Mouse (Mus musculus) activated CD4-positive, CD25-positive, alpha-beta regulatory T cell (primary cell): ENCODE measurements around the gene 4931414P19Rik. TPM values are rescaled to one million over a fixed set of nuclear protein-coding genes. Genes with fewer than 3 reads are reported as not detected.

Experiments used
- polyA plus RNA-seq, 2 experiments: library from polyadenylated mRNA; unstranded; fragments of 100-300 nt; shearing (Covaris generic); gene quantifications; one replicate each; pipeline ENCODE4 v1.2.1; 2017

The 4931414P19Rik gene
- polyA plus RNA-seq, result 1 to 10 TPM; 1.3 to 3.3 TPM

GRCm38 (mm10) chr14:54605752-54606321 lies at the start of gene 4931414P19Rik:
TSS of gene 4931414P19Rik (minus strand) at chr14:54605993.

GRCm38 (mm10) chr14:54641305-54641969 lies 35.6 kb upstream of the 4931414P19Rik start, which contains the start of gene Cdh24:
TSS of gene Cdh24 (minus strand) at chr14:54641364.

GRCm38 (mm10) chr14:54640946-54641304 lies 35.1 kb upstream of the 4931414P19Rik start, which contains the start of gene Gm17606:
TSS of gene Gm17606 (plus strand) at chr14:54640952.

GRCm38 (mm10) chr14:54621133-54621532 lies 15.3 kb upstream of the 4931414P19Rik start, which contains the start of gene Psmb11:
TSS of gene Psmb11 (plus strand) at chr14:54621433.

GRCm38 (mm10) chr14:54617897-54618365 lies 12.1 kb upstream of the 4931414P19Rik start, which contains the start of gene Psmb5:
TSS of gene Psmb5 (minus strand) at chr14:54618022.

GRCm38 (mm10) chr14:54577089-54577982 lies 28.5 kb downstream of the 4931414P19Rik start, which contains the start of gene Ajuba:
TSS of gene Ajuba (minus strand) at chr14:54577558.

GRCm38 (mm10) chr14:54553975-54554769 lies 51.6 kb downstream of the 4931414P19Rik start, which contains the start of gene Haus4:
TSS of gene Haus4 (minus strand) at chr14:54554616.

Other genes starting within 250 kb of the 4931414P19Rik start
- gene Oxa1l, start 245.2 kb downstream of the 4931414P19Rik start, polyA plus RNA-seq, result 10 to 100 TPM; 60.7 to 63.0 TPM
- gene Slc7a7, start 188.2 kb downstream of the 4931414P19Rik start, polyA plus RNA-seq, result 1 to 10 TPM in 1 of 2 experiments, under 1 TPM in 1; 0.58 to 1.7 TPM
- gene Mrpl52, start 179.1 kb downstream of the 4931414P19Rik start, polyA plus RNA-seq, result 100 to 1,000 TPM; 198 to 272 TPM
- 10 to 100 TPM in 1 of 2 experiments, 1 to 10 TPM in 1; 4.6 to 23.8 TPM for gene Mmp14, start 174.4 kb downstream of the 4931414P19Rik start, polyA plus RNA-seq
- 100 to 1,000 TPM; 260 to 472 TPM for gene Lrp10, start 141.9 kb downstream of the 4931414P19Rik start, polyA plus RNA-seq
- 1 to 10 TPM in 1 of 2 experiments, under 1 TPM in 1; 0.54 to 1.4 TPM for gene Rem2, start 129.9 kb downstream of the 4931414P19Rik start, polyA plus RNA-seq
- 10 to 100 TPM; 34.1 to 45.7 TPM for gene Prmt5, start 88.5 kb downstream of the 4931414P19Rik start, polyA plus RNA-seq
- gene Haus4, start 51.4 kb downstream of the 4931414P19Rik start, polyA plus RNA-seq, result 10 to 100 TPM; 37.6 to 42.8 TPM
- gene Ajuba, start 28.4 kb downstream of the 4931414P19Rik start, polyA plus RNA-seq, result under 1 TPM; 0.17 to 0.18 TPM
- 100 to 1,000 TPM; 242 to 247 TPM for gene Psmb5, start 12.0 kb upstream of the 4931414P19Rik start, polyA plus RNA-seq
- under 1 TPM in 1 of 2 experiments, not detected in 1; 0.12 TPM for gene Psmb11, start 15.4 kb upstream of the 4931414P19Rik start, polyA plus RNA-seq
- not detected for gene Gm17606, start 35.0 kb upstream of the 4931414P19Rik start, polyA plus RNA-seq
- 1 to 10 TPM; 1.4 to 4.0 TPM for gene Cdh24, start 35.4 kb upstream of the 4931414P19Rik start, polyA plus RNA-seq
- 10 to 100 TPM; 78.0 to 83.7 TPM for gene 1700123O20Rik, start 80.2 kb upstream of the 4931414P19Rik start, polyA plus RNA-seq
- gene Acin1, start 80.9 kb upstream of the 4931414P19Rik start, polyA plus RNA-seq, result 100 to 1,000 TPM in 1 of 2 experiments, 10 to 100 TPM in 1; 92.0 to 116 TPM
- under 1 TPM; 0.08 to 0.17 TPM for gene Gm29776, start 92.8 kb upstream of the 4931414P19Rik start, polyA plus RNA-seq
- gene Cebpe, start 106.2 kb upstream of the 4931414P19Rik start, polyA plus RNA-seq, result under 1 TPM in 1 of 2 experiments, not detected in 1; 0.79 TPM
- gene Slc7a8, start 176.0 kb upstream of the 4931414P19Rik start, polyA plus RNA-seq, result under 1 TPM; 0.27 to 0.98 TPM
- gene Rnf212b, start 208.1 kb upstream of the 4931414P19Rik start, polyA plus RNA-seq, result under 1 TPM in 1 of 2 experiments, not detected in 1; 0.28 TPM